ENCODE assay signal across 16 mouse cellular contexts in the genomic region with DNA sequence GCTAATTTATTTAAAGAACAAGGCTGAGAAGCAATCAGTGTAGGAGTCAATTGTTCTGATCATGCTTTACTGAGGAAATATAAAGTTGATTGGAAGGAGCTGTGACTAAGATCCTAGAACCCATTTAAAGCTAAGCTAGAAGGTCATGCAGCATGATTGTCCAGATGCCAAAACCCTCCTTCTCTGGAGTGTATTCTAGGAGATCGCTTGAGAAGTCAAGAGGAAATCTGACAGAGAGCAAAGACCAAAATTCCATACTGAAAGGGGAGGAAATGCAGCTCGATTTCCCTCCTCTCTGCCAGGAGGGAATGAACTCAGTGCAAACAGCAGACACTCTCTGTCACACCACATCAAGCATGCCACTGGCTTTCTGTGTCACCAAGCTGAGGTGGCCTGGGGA.
DNase-seq lines count a peak whose midpoint lies in the region; ATAC-seq and TF ChIP-seq lines count a peak whose summit lies in the region.
"Had no signal": no experiment of that assay in that cellular context is flagged by ENCODE, and none has a peak within 500 bp of the region (broad histone marks: within the 10 kb centered on the region; RNA-seq: fewer than 3 reads in every experiment).

No protein-coding gene starts in this region.

- no peak for TF ChIP-seq EP300 in liver, postnatal 0 days (IDR thresholded peaks at IDR 0.05; ENCODE audit: low read depth)

- ATAC-seq in lung, embryonic 15.5 days (ENCODE audit: borderline replicate concordance, extremely low read depth, low FRiP score, low TSS enrichment), result no peak
- no peak for ATAC-seq in liver, postnatal 0 days
- no peak for ATAC-seq in neural tube, embryonic 15.5 days (ENCODE audit: low FRiP score)
- ATAC-seq: forebrain, embryonic 16.5 days; midbrain, embryonic 15.5 days had no signal

- no peaks in the 10 kb centered on the region for H3K9me3 ChIP-seq in lung, embryonic 15.5 days
- H3K9me3 ChIP-seq in liver, postnatal 0 days (ENCODE audit: low read length), result no peaks in the 10 kb centered on the region
- no peaks in the 10 kb centered on the region for H3K9me3 ChIP-seq in neural tube, embryonic 15.5 days (replicated peaks)
- H3K9me3 ChIP-seq: embryonic facial prominence, embryonic 12.5 days; limb, embryonic 15.5 days; liver, embryonic 15.5 days; midbrain, embryonic 15.5 days; stomach, embryonic 15.5 days had no signal

- H3K4me3 ChIP-seq in lung, embryonic 15.5 days, result no peak overlapping the region
- H3K4me3 ChIP-seq in embryonic fibroblast, embryonic 13.5 days (ENCODE audit: insufficient read depth, low read length), result no peak overlapping the region
- H3K4me3 ChIP-seq in liver, postnatal 0 days (ENCODE audit: low read depth, low read length), result no peak overlapping the region
- H3K4me3 ChIP-seq in neural tube, embryonic 15.5 days (replicated peaks), result no peak overlapping the region
- H3K4me3 ChIP-seq: embryonic facial prominence, embryonic 12.5 days; layer of hippocampus, adult 2 months; limb, embryonic 15.5 days; liver, embryonic 15.5 days; midbrain, embryonic 15.5 days; stomach, embryonic 15.5 days had no signal

- no peaks in the 10 kb centered on the region for H3K27me3 ChIP-seq in lung, embryonic 15.5 days
- no peaks in the 10 kb centered on the region for H3K27me3 ChIP-seq in liver, postnatal 0 days (ENCODE audit: insufficient read depth, low read length)
- no peaks in the 10 kb centered on the region for H3K27me3 ChIP-seq in neural tube, embryonic 15.5 days (replicated peaks)
- H3K27me3 ChIP-seq: embryonic facial prominence, embryonic 12.5 days; limb, embryonic 15.5 days; liver, embryonic 15.5 days; midbrain, embryonic 15.5 days; stomach, embryonic 15.5 days had no signal

- peak overlapping the region; percentile 29 for H3K27ac ChIP-seq in lung, embryonic 15.5 days
- H3K27ac ChIP-seq in embryonic fibroblast, embryonic 13.5 days (ENCODE audit: insufficient read depth, low read length), result peak overlapping the region; percentile 2; the same call in 1 of the 2 replicates
- H3K27ac ChIP-seq in liver, postnatal 0 days (ENCODE audit: low read depth), result no peak overlapping the region
- H3K27ac ChIP-seq in neural tube, embryonic 15.5 days (replicated peaks), result no peak overlapping the region
- H3K27ac ChIP-seq: embryonic facial prominence, embryonic 12.5 days; layer of hippocampus, adult 2 months; limb, embryonic 15.5 days; liver, embryonic 15.5 days; midbrain, embryonic 15.5 days; stomach, embryonic 15.5 days had no signal

- TF ChIP-seq CTCF in embryonic fibroblast, embryonic 13.5 days (IDR thresholded peaks at IDR 0.05; ENCODE audit: borderline replicate concordance, insufficient read depth, low read length), result no peak
- TF ChIP-seq CTCF in liver, postnatal 0 days (IDR thresholded peaks at IDR 0.05; ENCODE audit: low read depth), result no peak

- no peak for DNase-seq in lung, postnatal 4 days
- DNase-seq in kidney, adult 8-10 months, result peak; percentile 20 to 53
- peak; percentile 28 to 41 for DNase-seq in kidney, postnatal 25 days
- DNase-seq in liver, postnatal 0 days, result no peak
- DNase-seq: cerebellum, adult 18-20 months; thymus, adult 2 months had no signal

- H3K9ac ChIP-seq in lung, embryonic 15.5 days, result no peak overlapping the region
- no peak overlapping the region for H3K9ac ChIP-seq in liver, postnatal 0 days (replicated peaks)
- no peak overlapping the region for H3K9ac ChIP-seq in neural tube, embryonic 15.5 days (replicated peaks)
- H3K9ac ChIP-seq: embryonic facial prominence, embryonic 12.5 days; limb, embryonic 15.5 days; liver, embryonic 15.5 days; midbrain, embryonic 15.5 days; stomach, embryonic 15.5 days had no signal

- no peaks in the 10 kb centered on the region for H3K36me3 ChIP-seq in lung, embryonic 15.5 days
- H3K36me3 ChIP-seq in liver, postnatal 0 days (replicated peaks; ENCODE audit: insufficient read depth, low read length), result no peaks in the 10 kb centered on the region
- no peaks in the 10 kb centered on the region for H3K36me3 ChIP-seq in neural tube, embryonic 15.5 days
- H3K36me3 ChIP-seq: embryonic facial prominence, embryonic 12.5 days; limb, embryonic 15.5 days; liver, embryonic 15.5 days; midbrain, embryonic 15.5 days; stomach, embryonic 15.5 days had no signal

- H3K4me2 ChIP-seq in lung, embryonic 15.5 days, result no peak overlapping the region
- no peak overlapping the region for H3K4me2 ChIP-seq in liver, postnatal 0 days (ENCODE audit: low read depth, low read length)
- no peak overlapping the region for H3K4me2 ChIP-seq in neural tube, embryonic 15.5 days
- H3K4me2 ChIP-seq: embryonic facial prominence, embryonic 12.5 days; limb, embryonic 15.5 days; liver, embryonic 15.5 days; midbrain, embryonic 15.5 days; stomach, embryonic 15.5 days had no signal

- peaks cover 8% of the 10 kb centered on the region; the same call in 1 of the 2 replicates for H3K4me1 ChIP-seq in lung, embryonic 15.5 days
- H3K4me1 ChIP-seq in embryonic fibroblast, embryonic 13.5 days (ENCODE audit: control insufficient read depth, insufficient read depth, low read length), result peaks cover 11% of the 10 kb centered on the region
- no peaks in the 10 kb centered on the region for H3K4me1 ChIP-seq in liver, postnatal 0 days (ENCODE audit: insufficient read depth)
- H3K4me1 ChIP-seq in neural tube, embryonic 15.5 days, result peaks cover 2% of the 10 kb centered on the region
- H3K4me1 ChIP-seq: embryonic facial prominence, embryonic 12.5 days; liver, embryonic 15.5 days; stomach, embryonic 15.5 days had no signal

- 9% methylated on average over 2 of the region's 2 CpGs for WGBS in lung, embryonic 15.5 days
- WGBS in liver, postnatal 0 days (ENCODE audit: insufficient replicate concordance), result 44% methylated on average over 2 of the region's 2 CpGs
- WGBS in neural tube, embryonic 15.5 days, result 65% methylated on average over 2 of the region's 2 CpGs

- TF ChIP-seq POLR2A in embryonic fibroblast, embryonic 13.5 days (IDR thresholded peaks at IDR 0.05; ENCODE audit: low read depth, low read length), result no peak

Comparison
In these comparisons a context has a peak if more than half of its experiments do, and no peak if none do; other contexts are left out.
1. H3K27ac ChIP-seq: peak in lung, embryonic 15.5 days (single experiment) and embryonic fibroblast, embryonic 13.5 days (single experiment); none in liver, postnatal 0 days (single experiment) and neural tube, embryonic 15.5 days (single experiment).
2. DNase-seq: peak in kidney, adult 8-10 months (2 of 2) and kidney, postnatal 25 days (2 of 2); none in lung, postnatal 4 days (0 of 2) and liver, postnatal 0 days (single experiment).